Mouse (Mus musculus) neural tube, embryonic 12.5 days (tissue): Measurements from ENCODE around the gene Sirt7. TPM values are rescaled to one million over a fixed set of nuclear protein-coding genes. Genes with fewer than 3 reads are reported as not detected.
"Not testable (repeated sequence)": the region's sequence is repeated elsewhere in the genome, so short reads cannot be mapped to it uniquely, and the experiment has no call there.

Source experiments
- ATAC-seq: fragments of 200-750 bp; cut with Nextera tagmentation; 2 replicates; pipeline ENCODE4 v1.8.0; 2017; ENCODE audit warnings: low read depth, mild to moderate bottlenecking, moderate TSS enrichment, moderate library complexity; ENCODE audit not compliant: low FRiP score
- H3K27ac ChIP-seq: fragments of 300-500 bp; sonication (generic); 2 replicates; pipeline ENCODE4 v1.5.1; 2016
- H3K27me3 ChIP-seq: fragments of 300-500 bp; sonication (generic); replicated peaks from 2 replicates; pipeline ENCODE4 v1.6.1; 2016; ENCODE audit warnings: mild to moderate bottlenecking
- H3K36me3 ChIP-seq: fragments of 300-500 bp; sonication (generic); 2 replicates; pipeline ENCODE4 v1.6.1; 2016; ENCODE audit warnings: mild to moderate bottlenecking
- H3K4me1 ChIP-seq: fragments of 300-500 bp; sonication (generic); 2 replicates; pipeline ENCODE4 v1.6.1; 2016
- H3K4me2 ChIP-seq: fragments of 300-500 bp; sonication (generic); replicated peaks from 2 replicates; pipeline ENCODE4 v1.6.1; 2016; ENCODE audit warnings: mild to moderate bottlenecking
- H3K4me3 ChIP-seq: fragments of 300-500 bp; sonication (generic); 2 replicates; pipeline ENCODE4 v1.5.1; 2016
- H3K9ac ChIP-seq: fragments of 300-500 bp; sonication (generic); 2 replicates; pipeline ENCODE4 v1.6.1; 2016; ENCODE audit warnings: mild to moderate bottlenecking
- H3K9me3 ChIP-seq: fragments of 300-500 bp; sonication (generic); 2 replicates; pipeline ENCODE4 v1.6.1; 2016; ENCODE audit warnings: mild to moderate bottlenecking
- WGBS: fragments of 180-500 bp; shearing (Covaris S2); methylation state at CpG from one replicate; pipeline ENCODE4 v1.1.7; 2016; 5-methylcytosine and 5-hydroxymethylcytosine counted together
- polyA plus RNA-seq: library from polyadenylated mRNA; unstranded; fragments of >200 nt; fragmentation: Nextera tagmentation; extraction: Ambion mirVana; gene quantifications from 2 replicates; pipeline ENCODE4 v1.2.1, GENCODE M21; 2016

Gene Sirt7
- polyA plus RNA-seq, 1 experiment from 2014 or later = 56.5 TPM

- 94% methylated on average over 1 of the region's 1 CpGs for WGBS
- ATAC-seq = no peak
- Histone ChIP-seq H3K27ac (no peak overlapping the region), H3K36me3 (peaks cover 55% of the 10 kb centered on the region), H3K4me3 (no peak overlapping the region), H3K9ac (no peak overlapping the region), H3K9me3 (no peaks in the 10 kb centered on the region), H3K4me2 (no peak overlapping the region), H3K27me3 (no peaks in the 10 kb centered on the region), H3K4me1 (peaks cover 21% of the 10 kb centered on the region)
Measured at GRCm38 (mm10) chr11:120583937-120584336, 41.1 kb downstream of the Sirt7 start.

GRCm38 (mm10) chr11:120582982-120583293, 42.1 kb downstream of the Sirt7 start:
- not testable (repeated sequence) for H3K27me3 ChIP-seq, H3K9me3 ChIP-seq, H3K27ac ChIP-seq, H3K4me3 ChIP-seq, ATAC-seq, H3K4me2 ChIP-seq, H3K9ac ChIP-seq
- H3K4me1 ChIP-seq = peaks cover 30% of the 10 kb centered on the region
- H3K36me3 ChIP-seq = peaks cover 58% of the 10 kb centered on the region
- WGBS = 98% methylated on average over 2 of the region's 2 CpGs

GRCm38 (mm10) chr11:120582268-120582981, 42.6 kb downstream of the Sirt7 start:
- ATAC-seq = no peak
- peak overlapping the region; percentile 97 for H3K9ac ChIP-seq
- H3K27me3 ChIP-seq = no peaks in the 10 kb centered on the region
- peaks cover 30% of the 10 kb centered on the region for H3K4me1 ChIP-seq
- H3K4me3 ChIP-seq = peak overlapping the region; percentile 98
- no peaks in the 10 kb centered on the region for H3K9me3 ChIP-seq
- peak overlapping the region; percentile 97 for H3K4me2 ChIP-seq
- H3K36me3 ChIP-seq = peaks cover 58% of the 10 kb centered on the region
- peak overlapping the region; percentile 80 for H3K27ac ChIP-seq
- WGBS = 74% methylated on average over 8 of the region's 8 CpGs

- peak within 1 kb of the TSS; percentile 80 for H3K27ac ChIP-seq
- peak within 1 kb of the TSS; percentile 97 for H3K4me2 ChIP-seq
- H3K4me3 ChIP-seq = peak within 1 kb of the TSS; percentile 98
- H3K27me3 ChIP-seq = no peaks in the 10 kb centered on the region
- 7% methylated on average over 67 of the region's 75 CpGs for WGBS
- peak within 1 kb of the TSS; percentile 97 for H3K9ac ChIP-seq
- peak; percentile 39 for ATAC-seq
- H3K9me3 ChIP-seq = no peaks in the 10 kb centered on the region
- peaks cover 52% of the 10 kb centered on the region for H3K36me3 ChIP-seq
- H3K4me1 ChIP-seq = peaks cover 30% of the 10 kb centered on the region
Measured at GRCm38 (mm10) chr11:120581490-120582267, 43.4 kb downstream of the Sirt7 start, which contains the start of gene Arhgdia. Gene Arhgdia (minus strand): TSS chr11:120581624.

- Histone ChIP-seq H3K4me3 (peak overlapping the region; percentile 98), H3K4me1 (peaks cover 30% of the 10 kb centered on the region), H3K27ac (peak overlapping the region; percentile 80), H3K36me3 (peaks cover 45% of the 10 kb centered on the region), H3K9ac (peak overlapping the region; percentile 97), H3K9me3 (no peaks in the 10 kb centered on the region), H3K27me3 (no peaks in the 10 kb centered on the region), H3K4me2 (peak overlapping the region; percentile 97)
- ATAC-seq = peak; percentile 23
- WGBS = under 1% methylated on average over 34 of the region's 44 CpGs
Measured at GRCm38 (mm10) chr11:120580871-120581331, 44.1 kb downstream of the Sirt7 start.

- 68% methylated on average over 7 of the region's 7 CpGs for WGBS
- Histone ChIP-seq H3K4me2 (peak overlapping the region; percentile 97), H3K4me3 (peak overlapping the region; percentile 98), H3K9me3 (no peaks in the 10 kb centered on the region), H3K9ac (peak overlapping the region; percentile 97), H3K27me3 (no peaks in the 10 kb centered on the region), H3K4me1 (peaks cover 30% of the 10 kb centered on the region), H3K36me3 (peaks cover 38% of the 10 kb centered on the region), H3K27ac (no peak overlapping the region)
- ATAC-seq = no peak
Measured at GRCm38 (mm10) chr11:120580190-120580589, 44.9 kb downstream of the Sirt7 start.

GRCm38 (mm10) chr11:120579316-120580107, 45.5 kb downstream of the Sirt7 start:
- 68% methylated on average over 15 of the region's 15 CpGs for WGBS
- ATAC-seq = no peak
- peak overlapping the region; percentile 98 for H3K4me3 ChIP-seq
- no peak overlapping the region for H3K27ac ChIP-seq
- peaks cover 33% of the 10 kb centered on the region for H3K36me3 ChIP-seq
- H3K27me3 ChIP-seq = no peaks in the 10 kb centered on the region
- peak overlapping the region; percentile 97 for H3K9ac ChIP-seq
- peaks cover 33% of the 10 kb centered on the region for H3K4me1 ChIP-seq
- no peaks in the 10 kb centered on the region for H3K9me3 ChIP-seq
- H3K4me2 ChIP-seq = peak overlapping the region; percentile 97

- no peak for ATAC-seq
- Histone ChIP-seq H3K9me3 (no peaks in the 10 kb centered on the region), H3K4me1 (peaks cover 39% of the 10 kb centered on the region), H3K4me3 (no peak overlapping the region), H3K27me3 (no peaks in the 10 kb centered on the region), H3K4me2 (peak overlapping the region; percentile 97; the same call in 1 of the 2 replicates), H3K9ac (no peak overlapping the region), H3K36me3 (peaks cover 26% of the 10 kb centered on the region), H3K27ac (no peak overlapping the region)
- WGBS = 85% methylated on average over 11 of the region's 11 CpGs
Measured at GRCm38 (mm10) chr11:120578694-120579243, 46.3 kb downstream of the Sirt7 start.

- ATAC-seq = no peak
- Histone ChIP-seq H3K9me3 (no peaks in the 10 kb centered on the region), H3K4me2 (0 out of 2 replicates have a peak overlapping the region, but pooled peaks have one; percentile 97), H3K9ac (no peak overlapping the region), H3K4me3 (no peak overlapping the region), H3K4me1 (peaks cover 40% of the 10 kb centered on the region), H3K36me3 (peaks cover 26% of the 10 kb centered on the region), H3K27ac (no peak overlapping the region), H3K27me3 (no peaks in the 10 kb centered on the region)
- 80% methylated on average over 10 of the region's 10 CpGs for WGBS
Measured at GRCm38 (mm10) chr11:120578024-120578693, 46.9 kb downstream of the Sirt7 start.

- WGBS = 86% methylated on average over 7 of the region's 7 CpGs
- ATAC-seq = no peak
- Histone ChIP-seq H3K4me3 (no peak overlapping the region), H3K27me3 (no peaks in the 10 kb centered on the region), H3K9ac (no peak overlapping the region), H3K4me2 (no peak overlapping the region), H3K27ac (no peak overlapping the region), H3K36me3 (peaks cover 26% of the 10 kb centered on the region), H3K9me3 (no peaks in the 10 kb centered on the region), H3K4me1 (peaks cover 40% of the 10 kb centered on the region)
Measured at GRCm38 (mm10) chr11:120577211-120578023, 47.6 kb downstream of the Sirt7 start.
